Mouse (Mus musculus): ENCODE measurements around the gene Rnaseh1. TPM values are rescaled to one million over a fixed set of nuclear protein-coding genes. Genes with fewer than 3 reads are reported as not detected.

Rnaseh1 gene
- polyA plus RNA-seq, 1 experiment from 2014 or later: 20.8 TPM

DNA sequence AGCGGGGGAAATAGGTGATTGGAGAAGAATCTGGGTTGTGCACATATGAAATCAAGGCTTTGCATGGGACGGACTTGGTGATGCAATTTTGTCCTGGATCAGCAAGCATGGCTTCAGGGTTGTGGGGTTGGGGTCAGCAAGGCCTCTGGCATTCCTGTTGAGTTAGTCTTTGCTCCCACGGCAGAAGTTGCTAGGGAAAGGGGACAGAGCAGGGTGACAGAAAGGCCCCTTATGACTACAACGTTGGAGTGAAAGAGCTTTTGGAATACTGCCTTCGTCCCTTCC, 26.5 kb downstream of the Rnaseh1 start:
- Histone ChIP-seq H3K4me2 (ENCODE audit: low read depth, low read length) (peak overlapping the region; percentile 83), H3K27me3 (ENCODE audit: control insufficient read depth, insufficient read depth, low read length) (no peaks in the 10 kb centered on the region), H3K9me3 (replicated peaks; ENCODE audit: control insufficient read depth, low read length) (no peaks in the 10 kb centered on the region), H3K4me3 (ENCODE audit: low read length) (peak overlapping the region; percentile 64), H3K27ac (ENCODE audit: low read length) (peak overlapping the region; percentile 86), H3K36me3 (ENCODE audit: control insufficient read depth, insufficient read depth) (peaks cover 2% of the 10 kb centered on the region; the same call in 1 of the 2 replicates), H3K9ac (ENCODE audit: low read length) (peak overlapping the region; percentile 74), H3K4me1 (ENCODE audit: control insufficient read depth, insufficient read depth, low read length) (peaks cover 8% of the 10 kb centered on the region)
- no peak for ATAC-seq (replicated peaks; ENCODE audit: extremely low read depth, insufficient read depth, low FRiP score)
- WGBS: 63% methylated on average over 5 of the region's 5 CpGs

DNA sequence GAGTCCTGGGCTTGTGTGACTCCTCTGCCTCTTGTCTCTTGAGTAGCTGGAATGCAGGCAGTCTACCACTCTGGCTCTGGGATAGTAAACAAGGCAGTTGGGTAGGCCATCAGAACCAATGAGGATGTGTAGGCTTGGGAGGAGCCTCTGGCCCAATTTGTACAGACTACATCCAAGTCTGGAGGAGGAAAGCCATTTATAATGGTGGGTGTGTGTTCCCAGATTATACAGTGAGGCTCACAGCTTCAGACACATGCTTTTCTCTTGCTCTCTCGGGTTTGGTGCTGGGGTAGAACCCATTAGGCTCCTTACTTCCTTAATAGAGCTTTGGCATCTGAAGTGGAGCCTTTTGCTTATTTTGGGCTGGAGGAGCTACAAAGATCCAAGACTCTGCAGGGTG, 35.3 kb downstream of the Rnaseh1 start:
- WGBS: 71% methylated on average over 1 of the region's 1 CpGs
- Histone ChIP-seq H3K27me3 (ENCODE audit: control insufficient read depth, insufficient read depth, low read length) (no peaks in the 10 kb centered on the region), H3K4me2 (ENCODE audit: low read depth, low read length) (no peak overlapping the region), H3K27ac (ENCODE audit: low read length) (no peak overlapping the region), H3K9me3 (replicated peaks; ENCODE audit: control insufficient read depth, low read length) (no peaks in the 10 kb centered on the region), H3K4me1 (ENCODE audit: control insufficient read depth, insufficient read depth, low read length) (no peaks in the 10 kb centered on the region), H3K4me3 (ENCODE audit: low read length) (no peak overlapping the region), H3K9ac (ENCODE audit: low read length) (no peak overlapping the region), H3K36me3 (ENCODE audit: control insufficient read depth, insufficient read depth) (peaks cover 10% of the 10 kb centered on the region)
- ATAC-seq (replicated peaks; ENCODE audit: extremely low read depth, insufficient read depth, low FRiP score): no peak

DNA sequence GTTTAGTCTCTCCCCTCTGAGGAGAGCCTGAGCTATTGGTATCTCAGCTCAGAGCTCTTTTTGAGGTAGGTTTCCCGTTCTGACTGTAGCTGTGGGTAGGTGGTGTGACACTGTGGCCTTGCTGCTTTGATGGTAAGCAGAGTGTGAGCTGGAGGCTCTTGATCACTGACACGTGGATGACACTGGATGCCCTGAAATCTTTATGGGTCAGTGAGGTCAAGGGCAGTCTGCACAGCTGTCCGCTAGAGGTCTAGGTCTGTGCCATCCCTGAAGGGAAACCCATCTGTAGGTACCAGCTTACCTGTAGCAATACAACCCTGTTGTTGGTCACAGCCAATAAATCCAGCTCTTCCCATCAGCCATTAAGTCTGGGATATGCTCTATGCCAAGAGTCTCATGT, 36.4 kb downstream of the Rnaseh1 start:
- WGBS: 70% methylated on average over 3 of the region's 3 CpGs
- Histone ChIP-seq H3K27ac (ENCODE audit: low read length) (no peak overlapping the region), H3K4me3 (ENCODE audit: low read length) (no peak overlapping the region), H3K9me3 (replicated peaks; ENCODE audit: control insufficient read depth, low read length) (no peaks in the 10 kb centered on the region), H3K4me1 (ENCODE audit: control insufficient read depth, insufficient read depth, low read length) (no peaks in the 10 kb centered on the region), H3K27me3 (ENCODE audit: control insufficient read depth, insufficient read depth, low read length) (no peaks in the 10 kb centered on the region), H3K9ac (ENCODE audit: low read length) (no peak overlapping the region), H3K36me3 (ENCODE audit: control insufficient read depth, insufficient read depth) (peaks cover 16% of the 10 kb centered on the region), H3K4me2 (ENCODE audit: low read depth, low read length) (no peak overlapping the region)
- ATAC-seq (replicated peaks; ENCODE audit: extremely low read depth, insufficient read depth, low FRiP score): no peak

DNA sequence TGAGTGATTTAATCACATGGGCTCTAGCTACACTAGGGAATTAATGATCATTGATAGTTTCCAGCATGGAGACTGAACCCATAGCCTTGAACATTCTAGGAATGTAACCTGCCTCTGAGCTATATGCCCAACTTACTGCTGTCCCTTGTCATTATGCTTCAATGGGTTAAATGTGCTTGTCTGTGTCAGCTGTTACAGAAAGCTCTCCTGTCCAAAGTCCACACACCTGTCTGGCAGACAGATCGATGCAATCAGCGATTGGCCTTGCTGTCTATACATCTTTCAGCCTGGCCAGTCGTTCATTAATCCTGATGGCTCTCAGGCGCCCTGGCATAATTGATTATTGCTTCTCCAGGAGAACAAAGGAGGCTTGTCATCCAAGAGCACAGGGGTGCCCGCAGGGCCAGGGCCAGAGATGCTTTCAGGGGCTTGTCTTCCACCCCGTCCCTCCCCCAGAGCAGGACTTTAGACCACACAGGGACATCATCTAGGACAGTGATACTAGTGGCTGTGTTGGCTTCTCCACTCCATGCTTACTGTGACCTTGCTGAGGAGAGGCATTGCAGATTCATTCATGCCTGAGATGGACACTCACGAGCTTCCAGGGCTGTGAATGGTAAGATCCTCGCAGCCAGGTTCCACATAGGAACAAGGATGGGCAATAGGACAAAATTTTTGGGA, 36.9 kb downstream of the Rnaseh1 start:
- no peaks in the 10 kb centered on the region for H3K4me1 ChIP-seq (ENCODE audit: control insufficient read depth, insufficient read depth, low read length)
- no peak overlapping the region for H3K4me2 ChIP-seq (ENCODE audit: low read depth, low read length)
- no peak overlapping the region for H3K27ac ChIP-seq (ENCODE audit: low read length)
- 77% methylated on average over 8 of the region's 8 CpGs for WGBS
- H3K9me3 ChIP-seq (replicated peaks; ENCODE audit: control insufficient read depth, low read length): no peaks in the 10 kb centered on the region
- ATAC-seq (replicated peaks; ENCODE audit: extremely low read depth, insufficient read depth, low FRiP score): no peak
- no peak overlapping the region for H3K4me3 ChIP-seq (ENCODE audit: low read length)
- peaks cover 21% of the 10 kb centered on the region for H3K36me3 ChIP-seq (ENCODE audit: control insufficient read depth, insufficient read depth)
- H3K9ac ChIP-seq (ENCODE audit: low read length): no peak overlapping the region
- H3K27me3 ChIP-seq (ENCODE audit: control insufficient read depth, insufficient read depth, low read length): no peaks in the 10 kb centered on the region

DNA sequence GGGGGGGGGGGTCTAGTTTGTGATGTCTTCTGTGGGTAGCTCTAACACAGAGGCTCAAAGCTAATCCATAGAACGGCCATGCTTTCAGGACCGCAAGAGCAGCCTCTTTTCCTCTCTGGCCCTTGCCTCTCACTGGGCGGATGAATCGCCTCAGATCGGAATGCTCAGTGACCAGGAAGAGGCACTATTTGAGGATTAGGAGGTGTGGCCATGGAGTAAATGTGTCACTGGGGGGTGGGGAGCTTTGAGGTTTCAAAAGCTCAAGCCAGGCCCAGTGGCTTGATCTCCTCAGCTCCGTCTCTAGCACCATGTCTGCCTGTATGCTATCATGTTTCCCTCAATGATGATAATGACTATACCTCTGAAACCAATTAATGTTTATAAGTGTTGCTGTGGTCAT, 39.6 kb downstream of the Rnaseh1 start:
- peaks cover 31% of the 10 kb centered on the region for H3K36me3 ChIP-seq (ENCODE audit: control insufficient read depth, insufficient read depth)
- 84% methylated on average over 6 of the region's 6 CpGs for whole genome bisulfite sequencing
- H3K4me3 ChIP-seq (ENCODE audit: low read length): no peak overlapping the region
- no peak overlapping the region for H3K27ac ChIP-seq (ENCODE audit: low read length)
- no peaks in the 10 kb centered on the region for H3K9me3 ChIP-seq (replicated peaks; ENCODE audit: control insufficient read depth, low read length)
- H3K4me1 ChIP-seq (ENCODE audit: control insufficient read depth, insufficient read depth, low read length): no peaks in the 10 kb centered on the region
- no peaks in the 10 kb centered on the region for H3K27me3 ChIP-seq (ENCODE audit: control insufficient read depth, insufficient read depth, low read length)
- H3K9ac ChIP-seq (ENCODE audit: low read length): no peak overlapping the region
- ATAC-seq (replicated peaks; ENCODE audit: extremely low read depth, insufficient read depth, low FRiP score): no peak
- H3K4me2 ChIP-seq (ENCODE audit: low read depth, low read length): no peak overlapping the region

DNA sequence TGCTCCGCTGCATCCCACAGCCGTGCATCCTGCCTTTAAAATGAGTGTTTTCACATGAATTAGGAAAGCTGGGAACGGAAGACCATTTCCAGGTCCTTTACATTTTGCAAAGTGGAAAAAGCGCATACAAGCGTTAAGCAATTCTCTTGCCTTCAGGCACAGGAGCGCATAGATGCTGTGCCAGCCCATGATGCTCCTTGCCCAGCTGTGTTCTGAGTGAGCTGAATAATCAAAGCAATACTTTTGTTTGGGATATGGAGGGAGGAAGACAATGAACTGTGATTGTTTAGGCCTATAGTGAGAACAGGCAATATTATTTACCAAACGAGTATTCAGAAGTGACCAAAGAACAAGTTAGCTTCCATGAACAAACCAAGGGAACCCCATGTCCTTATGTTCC, 41.3 kb downstream of the Rnaseh1 start:
- H3K9me3 ChIP-seq (replicated peaks; ENCODE audit: control insufficient read depth, low read length): no peaks in the 10 kb centered on the region
- no peak overlapping the region for H3K4me3 ChIP-seq (ENCODE audit: low read length)
- no peak overlapping the region for H3K27ac ChIP-seq (ENCODE audit: low read length)
- H3K9ac ChIP-seq (ENCODE audit: low read length): no peak overlapping the region
- H3K4me1 ChIP-seq (ENCODE audit: control insufficient read depth, insufficient read depth, low read length): peaks cover 5% of the 10 kb centered on the region; the same call in 1 of the 2 replicates
- H3K4me2 ChIP-seq (ENCODE audit: low read depth, low read length): no peak overlapping the region
- H3K27me3 ChIP-seq (ENCODE audit: control insufficient read depth, insufficient read depth, low read length): no peaks in the 10 kb centered on the region
- H3K36me3 ChIP-seq (ENCODE audit: control insufficient read depth, insufficient read depth): peaks cover 31% of the 10 kb centered on the region
- 93% methylated on average over 7 of the region's 7 CpGs for WGBS
- no peak for ATAC-seq (replicated peaks; ENCODE audit: extremely low read depth, insufficient read depth, low FRiP score)

DNA sequence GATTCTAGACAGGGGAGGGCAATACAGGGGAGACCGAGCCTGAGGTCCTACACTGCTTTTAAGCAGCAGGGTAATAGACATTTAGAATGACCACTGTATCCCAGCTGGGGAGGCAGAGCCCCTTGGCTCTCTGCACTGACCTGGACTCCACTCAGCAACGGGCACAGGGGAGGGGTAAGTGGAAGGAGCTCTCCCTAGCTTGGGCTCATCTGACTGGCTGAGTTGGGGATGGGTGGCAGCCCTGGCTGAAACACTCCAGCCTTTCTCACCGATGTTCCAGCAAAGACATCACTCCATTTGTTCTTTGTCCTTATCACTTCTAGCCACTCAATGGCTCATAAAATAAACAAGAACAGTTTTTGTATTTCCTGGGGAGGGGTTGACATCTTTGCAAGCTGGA, 44.3 kb downstream of the Rnaseh1 start:
- no peak overlapping the region for H3K9ac ChIP-seq (ENCODE audit: low read length)
- peaks cover 37% of the 10 kb centered on the region for H3K36me3 ChIP-seq (ENCODE audit: control insufficient read depth, insufficient read depth)
- 37% methylated on average over 3 of the region's 3 CpGs for WGBS
- no peaks in the 10 kb centered on the region; the same call in 1 of the 2 replicates for H3K27me3 ChIP-seq (ENCODE audit: control insufficient read depth, insufficient read depth, low read length)
- peaks cover 5% of the 10 kb centered on the region; the same call in 1 of the 2 replicates for H3K4me1 ChIP-seq (ENCODE audit: control insufficient read depth, insufficient read depth, low read length)
- H3K27ac ChIP-seq (ENCODE audit: low read length): no peak overlapping the region
- no peak for ATAC-seq (replicated peaks; ENCODE audit: extremely low read depth, insufficient read depth, low FRiP score)
- H3K9me3 ChIP-seq (replicated peaks; ENCODE audit: control insufficient read depth, low read length): no peaks in the 10 kb centered on the region
- no peak overlapping the region for H3K4me3 ChIP-seq (ENCODE audit: low read length)
- no peak overlapping the region for H3K4me2 ChIP-seq (ENCODE audit: low read depth, low read length)

DNA sequence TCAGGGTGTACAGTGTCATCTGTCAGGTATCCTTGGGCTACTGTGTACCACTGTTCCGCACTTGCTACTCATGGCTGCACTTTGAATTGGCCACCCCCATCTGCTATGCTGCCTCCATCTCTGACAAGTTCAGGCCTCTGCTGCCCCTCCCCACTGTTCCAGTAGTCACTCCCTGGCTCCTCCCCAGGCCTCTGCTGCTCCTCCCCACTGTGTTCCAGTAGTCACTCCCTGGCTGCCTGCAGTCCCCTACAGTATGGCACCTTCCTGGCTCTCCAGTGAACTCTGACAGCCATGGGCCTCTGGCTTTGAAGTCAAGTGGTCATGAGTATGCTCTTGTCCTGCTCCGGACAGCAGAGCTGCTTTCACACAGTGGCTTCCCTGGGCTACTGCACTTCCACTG, 44.8 kb downstream of the Rnaseh1 start:
- Histone ChIP-seq H3K4me2 (ENCODE audit: low read depth, low read length) (no peak overlapping the region), H3K9me3 (replicated peaks; ENCODE audit: control insufficient read depth, low read length) (no peaks in the 10 kb centered on the region), H3K9ac (ENCODE audit: low read length) (no peak overlapping the region), H3K27me3 (ENCODE audit: control insufficient read depth, insufficient read depth, low read length) (no peaks in the 10 kb centered on the region; the same call in 1 of the 2 replicates), H3K36me3 (ENCODE audit: control insufficient read depth, insufficient read depth) (peaks cover 33% of the 10 kb centered on the region), H3K4me1 (ENCODE audit: control insufficient read depth, insufficient read depth, low read length) (peaks cover 5% of the 10 kb centered on the region; the same call in 1 of the 2 replicates), H3K4me3 (ENCODE audit: low read length) (no peak overlapping the region), H3K27ac (ENCODE audit: low read length) (no peak overlapping the region)
- no peak for ATAC-seq (replicated peaks; ENCODE audit: extremely low read depth, insufficient read depth, low FRiP score)
- 55% methylated on average over 2 of the region's 2 CpGs for WGBS

DNA sequence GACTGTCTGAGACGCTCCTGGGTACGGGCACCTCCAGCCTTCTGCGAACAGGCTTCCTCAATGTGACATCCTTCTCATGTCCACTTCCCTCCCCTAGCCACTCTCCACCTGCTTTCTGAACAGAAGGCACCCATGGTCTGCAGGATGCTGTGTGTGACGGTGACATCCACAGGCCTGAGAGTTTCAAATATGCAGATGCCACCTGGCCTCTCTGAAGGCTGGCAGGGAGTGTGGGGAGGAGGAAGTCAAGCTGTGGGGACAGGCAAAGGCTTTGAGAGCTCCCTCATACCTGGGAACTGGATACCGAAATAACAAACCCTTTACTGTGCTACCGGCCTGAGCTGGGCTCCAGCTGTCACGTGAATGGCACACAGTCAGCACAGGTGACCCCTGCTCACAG, 45.4 kb downstream of the Rnaseh1 start:
- Histone ChIP-seq H3K36me3 (ENCODE audit: control insufficient read depth, insufficient read depth) (peaks cover 28% of the 10 kb centered on the region), H3K9ac (ENCODE audit: low read length) (no peak overlapping the region), H3K27me3 (ENCODE audit: control insufficient read depth, insufficient read depth, low read length) (no peaks in the 10 kb centered on the region; the same call in 1 of the 2 replicates), H3K4me1 (ENCODE audit: control insufficient read depth, insufficient read depth, low read length) (peaks cover 6% of the 10 kb centered on the region), H3K27ac (ENCODE audit: low read length) (no peak overlapping the region), H3K9me3 (replicated peaks; ENCODE audit: control insufficient read depth, low read length) (no peaks in the 10 kb centered on the region), H3K4me3 (ENCODE audit: low read length) (no peak overlapping the region), H3K4me2 (ENCODE audit: low read depth, low read length) (no peak overlapping the region)
- no peak for ATAC-seq (replicated peaks; ENCODE audit: extremely low read depth, insufficient read depth, low FRiP score)
- 78% methylated on average over 7 of the region's 7 CpGs for WGBS
